Mouse (Mus musculus) hindbrain, embryonic 15.5 days (tissue): ENCODE results near the gene Gripap1. TPM values are rescaled to one million over a fixed set of nuclear protein-coding genes. Genes with fewer than 3 reads are reported as not detected.
"Not testable (repeated sequence)": the region's sequence is repeated elsewhere in the genome, so short reads cannot be mapped to it uniquely, and the experiment has no call there.

Source experiments
- ATAC-seq: fragments of 200-750 bp; cut with Nextera tagmentation; 2 replicates; pipeline ENCODE4 v1.8.0; 2017; ENCODE audit warnings: low read depth, moderate number of reproducible peaks, moderate TSS enrichment; ENCODE audit not compliant: low FRiP score
- H3K27ac ChIP-seq: fragments of 300-500 bp; sonication (generic); replicated peaks from 2 replicates; pipeline ENCODE4 v1.5.1; 2015; ENCODE audit warnings: mild to moderate bottlenecking, inconsistent platforms
- H3K27me3 ChIP-seq: fragments of 300-500 bp; sonication (generic); 2 replicates; pipeline ENCODE4 v1.6.1; 2015; ENCODE audit warnings: control low read depth, inconsistent platforms
- H3K36me3 ChIP-seq: fragments of 300-500 bp; sonication (generic); 2 replicates; pipeline ENCODE4 v1.6.1; 2015; ENCODE audit warnings: control low read depth, inconsistent platforms
- H3K4me1 ChIP-seq: fragments of 300-500 bp; sonication (generic); replicated peaks from 2 replicates; pipeline ENCODE4 v1.6.1; 2015; ENCODE audit warnings: control low read depth, inconsistent platforms
- H3K4me2 ChIP-seq: fragments of 300-500 bp; sonication (generic); 2 replicates; pipeline ENCODE4 v1.6.1; 2015; ENCODE audit warnings: moderate library complexity, mild to moderate bottlenecking, inconsistent platforms
- H3K4me3 ChIP-seq: fragments of 300-500 bp; sonication (generic); 2 replicates; pipeline ENCODE4 v1.5.1; 2015; ENCODE audit warnings: mild to moderate bottlenecking, inconsistent platforms
- H3K9ac ChIP-seq: fragments of 300-500 bp; sonication (generic); 2 replicates; pipeline ENCODE4 v1.6.1; 2015; ENCODE audit warnings: inconsistent platforms
- H3K9me3 ChIP-seq: fragments of 300-500 bp; sonication (generic); 2 replicates; pipeline ENCODE4 v1.6.1; 2016; ENCODE audit warnings: control low read depth, inconsistent platforms
- WGBS: fragments of 180-500 bp; shearing (Covaris S2); methylation state at CpG from one replicate; pipeline ENCODE4 v1.1.7; 2015; 5-methylcytosine and 5-hydroxymethylcytosine counted together
- polyA plus RNA-seq: library from polyadenylated mRNA; unstranded; fragments of >200 nt; fragmentation: Nextera tagmentation; extraction: Ambion mirVana; gene quantifications from 2 replicates; pipeline ENCODE4 v1.2.1, GENCODE M21; 2015

Gripap1 gene
- polyA plus RNA-seq, 1 experiment from 2014 or later, result 73.8 TPM

DNA sequence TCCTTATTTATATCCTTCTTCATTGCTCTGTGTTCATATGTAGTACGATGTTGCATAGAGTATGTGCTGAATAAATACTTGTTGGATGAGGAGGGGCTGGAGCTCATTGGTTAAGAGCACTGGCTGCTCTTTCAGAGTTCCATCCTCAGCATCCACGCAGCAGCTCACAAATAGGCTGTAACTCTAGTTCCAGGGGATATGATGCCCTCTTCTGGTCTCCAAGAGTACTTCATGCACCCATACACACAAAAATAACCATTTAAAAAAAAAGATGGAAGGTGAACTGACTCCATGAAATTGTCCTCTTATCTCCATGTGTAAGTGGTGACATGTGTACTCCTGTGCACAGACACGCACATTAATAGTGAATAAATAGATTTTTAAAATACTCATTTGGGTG is 3.8 kb downstream of the Gripap1 start:
- H3K9me3 ChIP-seq, result no peaks in the 10 kb centered on the region
- H3K9ac ChIP-seq, result no peak overlapping the region
- 49% methylated on average over 3 of the region's 3 CpGs for WGBS
- peaks cover 7% of the 10 kb centered on the region; the same call in 1 of the 2 replicates for H3K36me3 ChIP-seq
- no peak overlapping the region for H3K27ac ChIP-seq
- no peak for ATAC-seq
- no peak overlapping the region for H3K4me2 ChIP-seq
- H3K4me3 ChIP-seq, result no peak overlapping the region
- H3K4me1 ChIP-seq, result peaks cover 7% of the 10 kb centered on the region
- no peaks in the 10 kb centered on the region for H3K27me3 ChIP-seq

DNA sequence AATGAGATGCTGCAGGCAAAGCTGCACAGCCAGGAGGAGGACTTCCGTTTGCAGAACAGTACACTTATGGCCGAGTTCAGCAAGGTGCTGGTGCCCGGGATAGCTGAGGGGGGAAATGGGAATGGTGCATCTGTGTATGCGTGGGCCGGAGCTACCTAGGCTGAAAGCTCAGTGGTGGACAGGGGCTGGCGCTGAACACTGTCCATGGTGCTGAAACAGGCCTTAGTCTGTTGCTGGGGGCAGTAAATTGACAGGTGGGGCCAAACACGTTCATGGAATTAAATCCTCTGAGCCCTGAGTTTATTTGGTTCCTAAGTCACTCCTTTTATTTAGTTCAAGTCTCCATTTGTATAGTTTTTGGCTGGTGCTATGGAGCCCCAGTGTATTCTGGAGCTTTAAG is 5.5 kb downstream of the Gripap1 start:
- Histone ChIP-seq H3K9ac (no peak overlapping the region), H3K27ac (no peak overlapping the region), H3K27me3 (no peaks in the 10 kb centered on the region), H3K9me3 (no peaks in the 10 kb centered on the region), H3K36me3 (peaks cover 17% of the 10 kb centered on the region; the same call in 1 of the 2 replicates), H3K4me1 (peaks cover 7% of the 10 kb centered on the region), H3K4me3 (no peak overlapping the region), H3K4me2 (no peak overlapping the region)
- ATAC-seq, result no peak
- 46% methylated on average over 7 of the region's 7 CpGs for WGBS

DNA sequence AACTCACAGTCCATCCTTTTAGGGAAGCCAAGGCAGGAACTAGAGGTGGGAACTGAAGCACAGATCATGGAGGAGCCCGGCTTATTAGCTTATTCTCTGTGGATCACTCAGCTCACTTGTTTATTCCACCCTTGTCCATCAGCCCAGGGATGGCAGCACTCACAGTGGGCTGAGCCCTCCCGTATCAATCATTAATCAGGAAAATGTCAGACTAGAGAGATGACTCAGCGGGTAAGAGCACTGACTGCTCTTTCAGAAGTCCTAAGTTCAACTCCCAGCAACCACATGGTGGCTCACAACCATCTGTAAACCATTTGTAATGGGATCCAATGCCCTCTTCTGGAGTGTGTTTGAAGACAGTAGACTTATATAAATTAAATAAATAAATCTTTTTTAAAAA is 7.8 kb downstream of the Gripap1 start:
- H3K4me1 ChIP-seq, result no peaks in the 10 kb centered on the region
- 79% methylated on average over 3 of the region's 3 CpGs for WGBS
- no peaks in the 10 kb centered on the region for H3K9me3 ChIP-seq
- no peak overlapping the region for H3K4me2 ChIP-seq
- no peak overlapping the region for H3K27ac ChIP-seq
- H3K9ac ChIP-seq, result no peak overlapping the region
- ATAC-seq, result no peak
- no peak overlapping the region for H3K4me3 ChIP-seq
- no peaks in the 10 kb centered on the region for H3K27me3 ChIP-seq
- peaks cover 29% of the 10 kb centered on the region; the same call in 1 of the 2 replicates for H3K36me3 ChIP-seq

DNA sequence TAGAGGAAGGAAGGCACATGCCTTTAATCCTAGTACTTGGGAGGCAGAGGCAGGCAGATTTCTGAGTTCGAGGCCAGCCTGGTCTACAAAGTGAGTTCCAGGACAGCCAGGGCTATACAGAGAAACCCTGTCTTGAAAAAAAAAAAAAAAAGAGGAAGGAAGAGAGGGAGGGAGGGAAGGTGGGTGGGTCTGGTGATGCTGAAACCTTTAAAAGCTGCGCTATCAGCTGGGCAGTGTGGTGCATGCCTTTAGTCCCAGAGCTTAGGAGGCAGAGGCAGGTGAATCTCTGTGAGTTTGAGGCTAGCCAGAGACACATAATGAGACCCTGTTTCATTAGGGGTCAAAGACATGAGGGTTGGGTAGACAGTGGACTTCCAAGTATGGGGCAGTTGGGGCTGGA is 12.6 kb downstream of the Gripap1 start:
- H3K27ac ChIP-seq, H3K9ac ChIP-seq, H3K27me3 ChIP-seq, H3K4me2 ChIP-seq, H3K4me3 ChIP-seq, H3K9me3 ChIP-seq, ATAC-seq, H3K4me1 ChIP-seq: not testable (repeated sequence)
- H3K36me3 ChIP-seq, result peaks cover 33% of the 10 kb centered on the region
- 96% methylated on average over 2 of the region's 2 CpGs for WGBS

DNA sequence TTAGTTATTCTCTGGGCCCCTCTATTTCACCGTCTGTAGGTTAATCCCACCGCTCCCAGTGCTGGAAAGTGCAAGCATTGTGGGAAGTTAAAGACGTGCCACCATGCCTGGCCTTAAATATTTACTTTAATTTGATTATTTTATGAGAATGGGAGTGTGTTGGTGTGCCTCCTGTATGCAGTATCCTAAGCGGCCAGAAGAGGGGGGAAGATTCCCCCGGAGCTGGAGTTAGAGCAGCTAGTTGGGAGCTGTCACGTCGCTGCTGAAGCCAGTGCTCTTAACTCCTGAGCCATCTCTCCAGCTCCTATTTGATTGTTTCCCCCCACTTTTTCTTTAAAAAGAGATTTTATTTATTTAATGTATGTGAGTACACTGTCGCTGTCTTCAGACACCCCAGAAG is 25.5 kb downstream of the Gripap1 start:
- not testable (repeated sequence) for H3K9ac ChIP-seq, H3K4me2 ChIP-seq, H3K27ac ChIP-seq, H3K9me3 ChIP-seq, H3K4me1 ChIP-seq, H3K27me3 ChIP-seq, H3K4me3 ChIP-seq, ATAC-seq
- WGBS, result 46% methylated on average over 8 of the region's 8 CpGs
- H3K36me3 ChIP-seq, result peaks cover 16% of the 10 kb centered on the region

DNA sequence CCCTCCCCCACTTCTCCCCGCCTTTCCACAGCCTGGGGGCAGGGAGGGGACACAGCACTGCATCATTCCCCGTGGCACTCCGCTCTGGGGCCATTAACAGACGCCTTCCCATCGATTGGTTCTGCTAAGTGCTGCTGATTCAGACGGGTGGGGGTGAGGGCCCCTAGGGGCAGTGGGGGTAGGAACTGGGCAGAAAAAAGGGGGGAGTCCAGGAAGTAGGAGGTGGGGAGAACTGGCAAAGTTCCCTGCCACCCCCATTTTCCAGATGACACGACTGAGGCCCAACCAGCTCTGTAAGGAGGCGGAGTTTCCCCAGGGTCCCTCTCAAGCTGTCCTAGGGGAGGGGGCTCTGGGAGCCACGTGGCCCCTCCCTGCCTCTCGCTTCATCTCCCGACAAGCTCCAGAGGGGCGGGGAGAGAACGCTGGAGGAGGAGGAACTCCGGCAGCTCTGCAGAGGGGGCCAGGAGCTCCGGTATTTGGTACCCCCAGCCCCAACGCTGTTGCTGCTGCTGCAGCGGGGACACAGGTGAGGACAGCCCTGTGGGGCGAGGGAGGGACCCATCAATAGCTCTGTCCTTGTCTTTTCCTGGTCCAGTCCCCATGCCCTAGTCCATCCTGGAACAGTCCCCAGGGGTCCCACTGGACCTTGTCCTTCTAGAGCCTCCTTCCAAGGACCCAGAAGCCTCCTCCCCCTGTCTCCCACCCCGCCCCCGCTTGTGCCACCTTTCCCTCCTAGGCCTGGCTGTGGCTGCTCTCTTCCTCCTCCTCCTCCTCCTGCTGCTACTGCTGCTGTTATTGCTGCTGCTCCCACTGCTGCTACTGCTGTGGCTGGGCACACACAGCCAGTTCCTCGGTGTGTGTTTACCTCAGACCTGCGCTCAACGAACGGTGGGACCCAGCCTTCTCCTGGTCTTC is 32.6 kb downstream of the Gripap1 start, which contains the start of gene Kcnd1:
Gene Kcnd1 (plus strand): TSS at position 425 of the 915 bp plus-strand sequence.
- WGBS, result 22% methylated on average over 19 of the region's 24 CpGs
- H3K9me3 ChIP-seq, result no peaks in the 10 kb centered on the region
- H3K4me1 ChIP-seq, result peaks cover 4% of the 10 kb centered on the region
- no peaks in the 10 kb centered on the region for H3K27me3 ChIP-seq
- peak within 1 kb of the TSS; percentile 43 for H3K4me3 ChIP-seq
- peak; percentile 74 for ATAC-seq
- no peak within 1 kb of the TSS for H3K27ac ChIP-seq
- peak within 1 kb of the TSS; percentile 49 for H3K9ac ChIP-seq
- H3K36me3 ChIP-seq, result peaks cover 3% of the 10 kb centered on the region; the same call in 1 of the 2 replicates
- H3K4me2 ChIP-seq, result peak within 1 kb of the TSS; percentile 66

GRCm38 (mm10) chrX:7837146-7837545 is 47.6 kb downstream of the Gripap1 start:
- no peak overlapping the region for H3K4me3 ChIP-seq
- no peak overlapping the region for H3K27ac ChIP-seq
- no peaks in the 10 kb centered on the region for H3K27me3 ChIP-seq
- no peaks in the 10 kb centered on the region for H3K9me3 ChIP-seq
- no peak for ATAC-seq
- no peak overlapping the region for H3K4me2 ChIP-seq
- H3K9ac ChIP-seq, result no peak overlapping the region
- 89% methylated on average over 1 of the region's 1 CpGs for WGBS
- H3K36me3 ChIP-seq, result no peaks in the 10 kb centered on the region
- H3K4me1 ChIP-seq, result 0 out of 2 replicates have a peak, but pooled peaks cover 3% of the 10 kb centered on the region

DNA sequence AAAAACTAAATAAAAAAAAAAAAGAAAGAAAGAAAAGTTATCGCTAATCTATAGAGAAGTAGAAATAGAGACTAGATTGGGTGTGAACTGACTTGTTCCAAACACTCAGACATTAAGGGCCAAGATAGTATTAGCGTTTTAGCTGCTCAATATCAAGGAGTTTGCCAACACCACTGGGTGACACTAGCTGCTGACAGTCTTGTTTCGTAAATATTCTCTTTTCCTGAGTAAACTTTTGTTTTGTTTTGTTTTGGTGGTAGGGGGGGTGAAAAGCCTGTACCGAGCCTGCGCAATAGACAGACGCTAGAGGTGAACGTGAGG is 51.2 kb downstream of the Gripap1 start:
- peak overlapping the region; percentile 91; the same call in 1 of the 2 replicates for H3K27ac ChIP-seq
- H3K4me2 ChIP-seq, result peak overlapping the region; percentile 53
- H3K9ac ChIP-seq, result no peak overlapping the region
- H3K9me3 ChIP-seq, result no peaks in the 10 kb centered on the region
- 21% methylated on average over 7 of the region's 7 CpGs for WGBS
- no peak for ATAC-seq
- no peaks in the 10 kb centered on the region for H3K27me3 ChIP-seq
- peaks cover 26% of the 10 kb centered on the region for H3K4me1 ChIP-seq
- H3K36me3 ChIP-seq, result no peaks in the 10 kb centered on the region
- H3K4me3 ChIP-seq, result peak overlapping the region; percentile 67

- Histone ChIP-seq H3K9ac (peak within 1 kb of the TSS; percentile 84), H3K27ac (peak within 1 kb of the TSS; percentile 91), H3K27me3 (no peaks in the 10 kb centered on the region), H3K4me1 (peaks cover 26% of the 10 kb centered on the region), H3K4me2 (peak within 1 kb of the TSS; percentile 71), H3K4me3 (peak within 1 kb of the TSS; percentile 67), H3K9me3 (no peaks in the 10 kb centered on the region), H3K36me3 (no peaks in the 10 kb centered on the region)
- peak; percentile 97 for ATAC-seq
- 20% methylated on average over 74 of the region's 74 CpGs for WGBS
Measured at GRCm38 (mm10) chrX:7841163-7842162, 51.9 kb downstream of the Gripap1 start, which contains the start of gene Otud5. TSS of gene Otud5 (plus strand) at chrX:7841364.

DNA sequence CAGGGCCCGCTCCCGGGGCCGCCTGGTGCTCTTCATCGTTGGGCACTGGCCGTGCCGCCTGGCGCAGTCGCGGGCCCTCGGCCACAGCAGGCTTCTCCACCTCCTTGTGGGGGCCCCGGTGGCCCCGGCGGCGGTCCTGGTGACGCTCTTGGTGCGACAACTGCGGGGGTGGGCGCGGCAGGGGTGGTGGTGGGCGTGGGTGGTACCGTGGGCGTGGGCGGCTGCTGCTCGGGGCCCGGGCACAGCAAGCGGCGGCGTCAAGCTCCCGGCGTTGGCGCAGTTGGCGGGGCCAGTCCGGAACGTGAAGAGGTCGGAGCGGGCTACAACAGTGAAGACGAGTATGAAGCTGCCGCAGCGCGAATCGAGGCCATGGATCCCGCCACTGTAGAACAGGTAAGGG is 52.8 kb downstream of the Gripap1 start:
- WGBS, result 28% methylated on average over 35 of the region's 42 CpGs

DNA sequence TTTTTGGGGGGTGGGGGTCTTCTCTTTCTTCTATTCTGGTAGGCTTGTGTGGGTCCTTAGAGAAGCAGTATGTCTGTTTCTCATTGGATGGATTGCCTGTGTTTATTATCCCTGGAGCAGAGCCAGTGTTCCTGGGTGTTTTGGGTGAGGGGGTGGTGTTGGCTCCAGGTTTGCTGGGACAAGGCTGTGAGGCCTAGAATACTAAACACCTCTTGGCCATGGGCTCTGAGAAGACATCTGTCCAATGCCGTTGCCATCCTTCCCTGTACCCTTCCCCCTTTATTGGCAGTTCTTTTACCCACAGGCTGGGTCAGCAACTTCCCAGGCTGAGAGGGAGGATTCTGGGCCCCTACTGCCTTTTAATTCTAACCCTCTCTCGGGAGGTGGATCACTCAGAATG is 58.3 kb downstream of the Gripap1 start:
- no peaks in the 10 kb centered on the region for H3K9me3 ChIP-seq
- H3K4me3 ChIP-seq, result no peak overlapping the region
- ATAC-seq, result peak; percentile 80
- H3K4me2 ChIP-seq, result no peak overlapping the region
- peaks cover 22% of the 10 kb centered on the region for H3K4me1 ChIP-seq
- H3K27me3 ChIP-seq, result no peaks in the 10 kb centered on the region
- WGBS, result 62% methylated on average over 2 of the region's 2 CpGs
- H3K36me3 ChIP-seq, result peaks cover 2% of the 10 kb centered on the region; the same call in 1 of the 2 replicates
- H3K9ac ChIP-seq, result no peak overlapping the region
- no peak overlapping the region for H3K27ac ChIP-seq

More for the DNA sequence above, 52.8 kb downstream of the Gripap1 start:
- H3K36me3 ChIP-seq, result no peaks in the 10 kb centered on the region
- H3K9ac ChIP-seq, result peak overlapping the region; percentile 84
- peak overlapping the region; percentile 67 for H3K4me3 ChIP-seq
- H3K9me3 ChIP-seq, result no peaks in the 10 kb centered on the region
- H3K4me1 ChIP-seq, result peaks cover 26% of the 10 kb centered on the region
- H3K27ac ChIP-seq, result peak overlapping the region; percentile 91
- ATAC-seq, result no peak
- H3K27me3 ChIP-seq, result no peaks in the 10 kb centered on the region
- peak overlapping the region; percentile 71 for H3K4me2 ChIP-seq
